Mouse (Mus musculus) liver, embryonic 14.5 days (tissue): ENCODE results near the gene Tex46.

Experiments used
- CTCF ChIP-seq: IDR thresholded peaks from 2 replicates; pipeline ENCODE4 v1.5.1; 2016; ENCODE audit warnings: antibody characterized with exemption, low read depth, control low read depth
- EP300 ChIP-seq: IDR thresholded peaks from 2 replicates; pipeline ENCODE4 v1.6.1; 2016; ENCODE audit warnings: antibody characterized with exemption, low read depth

DNA sequence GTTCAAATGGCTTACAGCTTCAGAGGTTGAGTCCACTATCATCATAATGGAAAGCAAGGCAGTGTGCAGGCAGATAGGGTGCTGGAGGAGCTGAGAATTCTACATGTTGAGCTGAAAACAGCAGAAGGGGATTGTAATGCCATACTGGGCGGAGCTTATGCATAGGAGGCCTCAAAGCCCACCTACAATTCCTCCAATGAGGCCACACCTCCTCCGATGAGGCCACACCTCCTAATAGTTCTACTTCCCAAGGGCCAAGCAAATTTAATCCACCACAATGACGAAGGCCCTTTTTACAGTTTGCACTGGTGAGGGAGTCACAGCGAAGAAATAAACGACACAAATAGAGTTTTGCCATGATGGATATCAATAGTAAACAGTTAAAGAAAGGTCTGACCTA is 26.3 kb downstream of the Tex46 start:
- TF ChIP-seq EP300 (no peak), CTCF (no peak)
